Mouse (Mus musculus) kidney, adult 11 months (tissue): ENCODE measurements around the gene Pmel.
A peak's percentile ranks its signal among the peaks of the same experiment; 100 is the strongest.

ENCODE experiments used
- DNase-seq: peaks from one replicate; pipeline ENCODE4 v3.0.0; 2022

Gene Pmel

DNA sequence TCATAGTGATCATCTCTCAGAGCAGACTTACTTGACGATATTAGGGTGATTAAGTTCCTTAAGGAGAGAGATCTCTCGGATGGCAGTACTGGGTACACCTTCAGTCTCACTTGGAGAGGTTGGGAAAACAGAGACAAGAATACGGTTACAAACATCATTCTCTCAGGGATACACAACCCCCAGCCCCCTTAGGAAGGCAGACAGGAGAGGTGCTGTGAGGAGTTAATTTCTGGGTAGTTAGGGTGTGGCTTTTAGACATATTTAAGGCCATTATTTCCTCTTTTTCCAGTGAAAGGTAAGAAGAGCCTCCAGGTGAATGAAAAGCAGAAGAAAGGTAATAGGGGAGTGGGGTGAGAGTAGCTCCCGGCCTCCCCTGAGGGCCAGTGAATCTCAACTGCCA lies at the start of gene Pmel:
Gene Pmel, plus strand, starts transcription at position 301 of the 400 bp plus-strand sequence.
- no peak for DNase-seq

GRCm38 (mm10) chr10:128655254-128655653 lies 48.7 kb upstream of the Pmel start:
- no peak for DNase-seq

GRCm38 (mm10) chr10:128656731-128657130 lies 47.3 kb upstream of the Pmel start:
- peak; percentile 27 for DNase-seq

DNA sequence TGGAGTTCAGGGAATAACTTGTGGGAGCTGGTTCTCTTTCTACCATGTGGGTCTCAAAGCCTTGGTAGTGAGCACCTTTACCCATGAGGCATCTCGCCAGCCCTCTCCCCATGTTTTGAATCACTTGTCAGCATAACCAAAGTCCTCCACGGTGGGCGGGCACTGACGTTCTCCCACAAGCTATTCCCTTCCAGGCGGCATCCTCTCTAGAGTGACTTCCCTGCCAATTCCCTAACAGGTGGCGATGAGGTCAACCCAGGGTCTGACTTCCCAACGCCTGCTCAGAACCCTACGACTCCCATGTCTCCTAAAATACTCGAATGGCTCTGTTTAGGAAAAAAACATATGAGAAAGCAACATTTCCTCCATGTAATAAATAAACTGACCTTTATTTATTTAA lies 46.2 kb upstream of the Pmel start:
- DNase-seq: peak; percentile 46

GRCm38 (mm10) chr10:128659490-128659889 lies 44.5 kb upstream of the Pmel start:
- no peak for DNase-seq

- no peak for DNase-seq
These were observed 41.5 kb upstream of the Pmel start for GRCm38 (mm10) chr10:128662465-128662864.

GRCm38 (mm10) chr10:128663441-128664220 lies 40.4 kb upstream of the Pmel start:
- DNase-seq: no peak

DNA sequence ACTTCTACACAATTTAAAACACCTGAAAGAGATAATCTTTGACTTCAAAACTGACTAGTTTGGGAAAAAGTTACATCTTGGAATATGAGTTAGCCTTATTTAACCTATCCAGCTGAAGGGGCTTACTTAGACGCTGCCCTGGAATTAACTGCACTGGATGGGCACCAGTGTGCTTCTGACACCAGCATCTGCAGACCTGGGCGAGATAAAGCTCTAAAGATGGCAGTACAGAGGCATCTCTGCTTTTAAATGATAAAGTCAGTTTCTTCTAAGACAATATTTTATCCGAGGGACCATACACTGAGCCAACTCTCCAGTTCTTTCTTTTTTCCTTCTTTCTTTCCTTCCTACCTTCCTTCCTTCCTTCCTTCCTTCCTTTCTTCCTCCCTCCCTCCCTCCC lies 39.2 kb upstream of the Pmel start:
- DNase-seq: no peak

- no peak for DNase-seq
These were observed 38.7 kb upstream of the Pmel start for GRCm38 (mm10) chr10:128665307-128665706.

GRCm38 (mm10) chr10:128665806-128666205 lies 38.2 kb upstream of the Pmel start:
- no peak for DNase-seq

- DNase-seq: peak; percentile 77
These were observed 35.0 kb upstream of the Pmel start for GRCm38 (mm10) chr10:128668790-128669672.

DNA sequence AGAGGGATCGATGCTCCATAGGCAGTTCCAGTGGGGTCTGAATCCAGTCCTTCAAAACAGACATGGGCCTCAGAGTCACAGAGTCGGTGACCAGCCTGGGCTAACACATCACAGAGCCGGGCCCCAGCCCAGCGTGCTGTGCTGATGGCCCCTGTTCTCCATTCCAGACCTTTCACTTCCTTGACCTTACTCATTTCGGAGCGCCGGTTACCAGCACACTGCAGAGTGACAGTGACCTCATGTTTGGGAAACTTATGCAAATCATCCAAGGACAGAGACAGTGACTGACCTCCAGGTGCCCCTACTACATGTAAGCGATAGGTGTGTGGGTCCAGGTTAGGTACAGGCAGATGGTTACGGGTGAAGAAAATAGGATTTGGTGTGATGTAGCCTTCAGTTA lies 32.8 kb upstream of the Pmel start:
- DNase-seq: no peak

DNA sequence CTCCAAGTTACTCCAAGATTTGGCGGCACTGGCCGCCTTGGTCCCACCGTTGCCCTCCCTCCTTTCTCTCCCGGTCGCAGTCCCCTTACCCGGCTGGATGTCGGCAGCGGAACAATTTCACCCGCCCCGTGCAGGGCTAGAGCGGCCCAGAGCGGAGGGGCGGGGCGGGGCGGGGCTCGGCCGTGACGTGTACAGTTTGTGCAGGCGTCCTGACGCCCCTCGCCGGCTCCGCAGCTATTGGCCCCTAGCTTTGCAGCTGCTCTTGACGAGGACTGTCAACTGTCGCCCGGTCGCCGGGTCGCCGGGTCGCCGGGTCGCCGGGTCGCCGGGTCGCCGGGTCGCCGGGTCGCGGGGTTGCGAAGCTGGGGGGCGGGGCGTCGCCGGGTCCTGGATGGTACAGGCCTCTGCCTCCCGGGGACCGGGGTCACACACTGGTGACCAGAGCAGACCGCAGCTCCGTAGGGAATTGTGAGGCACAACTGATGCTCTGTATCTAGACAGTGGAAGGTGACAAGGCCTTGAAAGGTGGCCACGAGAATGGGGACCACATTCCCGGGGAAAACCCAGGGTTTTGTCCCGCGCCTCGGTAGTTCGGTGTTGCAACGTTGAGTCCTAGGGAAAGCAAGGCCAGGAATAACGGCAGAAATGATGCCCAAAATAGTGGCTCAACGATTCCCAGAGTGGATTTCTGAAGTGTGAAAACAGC lies 30.1 kb upstream of the Pmel start, which contains the start of gene Suox:
Gene Suox, minus strand, starts transcription at position 311 of the 706 bp plus-strand sequence.
- peak; percentile 83 for DNase-seq

- DNase-seq: no peak
These were observed 29.5 kb upstream of the Pmel start for GRCm38 (mm10) chr10:128674469-128675008.

- DNase-seq: no peak
These were observed 8.5 kb upstream of the Pmel start for GRCm38 (mm10) chr10:128695411-128695991.

DNA sequence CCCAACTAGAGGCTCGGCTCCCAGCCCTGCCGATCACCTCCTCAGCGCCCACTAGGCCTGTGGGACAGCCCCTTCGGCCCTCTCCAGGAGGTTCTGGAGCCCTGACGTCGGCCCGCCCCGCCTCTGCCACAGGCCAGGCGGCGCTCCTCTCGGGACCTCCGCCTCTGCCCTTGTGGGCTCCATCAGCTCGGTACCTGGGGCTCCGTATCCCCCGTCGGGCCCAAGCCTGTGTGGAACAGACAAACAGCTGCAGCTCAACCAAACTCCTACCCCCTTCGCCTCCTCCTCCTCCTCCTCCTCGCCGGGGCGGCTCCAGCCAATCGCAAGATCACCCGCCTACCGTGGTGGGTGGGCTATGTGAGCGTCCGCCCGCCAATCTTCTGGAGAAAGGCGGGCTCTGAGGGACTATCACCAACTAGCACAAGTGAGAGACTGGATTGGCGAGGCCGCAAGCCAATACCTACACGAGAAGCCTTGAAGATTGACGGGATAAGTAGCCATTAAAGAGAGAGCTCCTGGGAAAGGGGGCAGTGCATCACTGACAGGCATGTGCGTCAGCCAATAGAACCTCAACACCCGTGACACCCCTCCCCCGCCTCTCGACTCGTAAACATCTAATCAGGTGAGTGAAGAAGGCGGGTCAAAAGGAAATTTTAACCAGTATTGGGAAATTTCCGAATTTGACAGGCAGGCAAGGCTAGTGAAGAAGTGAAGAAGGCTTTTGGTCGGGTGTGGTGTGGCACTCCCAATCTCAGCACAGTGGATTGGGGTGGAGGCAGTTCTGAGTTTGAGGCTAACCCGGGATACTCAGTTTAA lies 7.8 kb upstream of the Pmel start, which contains the start of gene Rab5b:
Gene Rab5b, minus strand, starts transcription at position 273 of the 816 bp plus-strand sequence.
- DNase-seq: peak; percentile 100

- DNase-seq: no peak
These were observed 6.8 kb upstream of the Pmel start for GRCm38 (mm10) chr10:128697072-128697725.

DNA sequence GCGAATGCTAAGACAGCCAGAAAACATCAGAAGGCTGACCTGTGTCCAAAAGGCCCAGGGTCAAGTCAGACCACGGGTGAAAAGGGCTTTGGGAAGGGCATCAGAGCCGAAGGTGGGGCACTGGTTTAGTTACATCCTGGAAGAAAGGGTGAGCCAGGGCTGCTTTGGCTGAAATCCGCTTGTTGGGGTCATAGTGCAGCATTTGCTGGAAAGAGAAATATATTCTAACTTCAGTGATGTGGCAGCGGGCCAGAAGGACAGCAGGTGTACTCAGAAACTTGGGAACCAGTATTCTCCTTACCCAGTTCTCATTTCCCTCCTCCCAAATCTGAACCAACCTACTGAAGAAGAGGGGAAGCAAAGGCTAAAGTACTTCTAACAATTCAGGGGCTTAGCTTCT lies 5.0 kb upstream of the Pmel start:
- peak; percentile 61 for DNase-seq

DNA sequence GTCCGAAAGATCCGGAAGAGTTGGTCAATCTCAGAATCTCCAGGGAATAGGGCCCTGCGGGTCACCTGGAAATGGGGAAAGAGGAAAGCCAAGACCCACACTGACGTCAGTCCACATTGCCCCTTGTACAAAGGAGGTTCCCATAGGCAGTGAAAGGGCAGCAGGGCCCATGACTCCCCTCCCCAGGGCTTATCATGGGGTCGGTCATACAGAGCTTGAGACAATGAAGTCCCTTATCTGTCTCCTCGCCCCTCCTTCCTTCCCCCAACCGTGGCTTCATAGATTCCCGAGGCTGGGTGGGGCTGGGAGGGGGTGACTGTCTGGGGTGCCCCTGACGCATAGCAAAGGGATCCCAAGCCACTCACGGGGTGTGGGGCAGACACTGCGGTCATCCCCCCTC lies 4.4 kb upstream of the Pmel start:
- no peak for DNase-seq

DNA sequence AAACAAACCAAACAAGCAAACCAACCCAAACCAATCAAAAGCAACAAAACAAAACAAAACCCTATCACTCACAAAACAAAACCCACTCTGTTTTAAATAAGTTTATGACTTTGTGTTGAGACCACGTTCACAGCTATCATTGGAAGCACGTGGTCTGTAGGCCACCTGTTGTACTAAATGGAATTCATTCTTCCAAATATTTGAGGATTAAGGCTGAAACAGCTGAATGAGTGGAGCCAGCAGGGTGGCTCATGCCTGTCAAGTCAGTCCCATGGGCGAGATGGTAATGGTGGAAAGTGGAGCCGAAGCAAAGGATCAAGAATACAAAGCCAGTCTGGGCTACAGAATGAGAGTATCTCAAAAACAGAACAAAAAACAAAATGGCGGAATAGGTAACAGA lies 3.3 kb upstream of the Pmel start:
- DNase-seq: no peak
